Mouse (Mus musculus) kidney, adult 2 months (tissue): ENCODE measurements around the gene Rbfox3.

ENCODE experiments used
- CTCF ChIP-seq: fragments of 200-500 bp; conservative IDR thresholded peaks from 2 replicates; pipeline ENCODE4 v1.5.1; 2011; ENCODE audit warnings: low read depth, mild to moderate bottlenecking, control low read depth, low read length, moderate library complexity, mixed read lengths; ENCODE audit not compliant: insufficient read depth, insufficient read length
- POLR2A ChIP-seq: fragments of 200-500 bp; IDR thresholded peaks from one replicate; pipeline ENCODE4 v1.6.1; 2011; ENCODE audit warnings: low read depth, low read length, control low read depth

DNA sequence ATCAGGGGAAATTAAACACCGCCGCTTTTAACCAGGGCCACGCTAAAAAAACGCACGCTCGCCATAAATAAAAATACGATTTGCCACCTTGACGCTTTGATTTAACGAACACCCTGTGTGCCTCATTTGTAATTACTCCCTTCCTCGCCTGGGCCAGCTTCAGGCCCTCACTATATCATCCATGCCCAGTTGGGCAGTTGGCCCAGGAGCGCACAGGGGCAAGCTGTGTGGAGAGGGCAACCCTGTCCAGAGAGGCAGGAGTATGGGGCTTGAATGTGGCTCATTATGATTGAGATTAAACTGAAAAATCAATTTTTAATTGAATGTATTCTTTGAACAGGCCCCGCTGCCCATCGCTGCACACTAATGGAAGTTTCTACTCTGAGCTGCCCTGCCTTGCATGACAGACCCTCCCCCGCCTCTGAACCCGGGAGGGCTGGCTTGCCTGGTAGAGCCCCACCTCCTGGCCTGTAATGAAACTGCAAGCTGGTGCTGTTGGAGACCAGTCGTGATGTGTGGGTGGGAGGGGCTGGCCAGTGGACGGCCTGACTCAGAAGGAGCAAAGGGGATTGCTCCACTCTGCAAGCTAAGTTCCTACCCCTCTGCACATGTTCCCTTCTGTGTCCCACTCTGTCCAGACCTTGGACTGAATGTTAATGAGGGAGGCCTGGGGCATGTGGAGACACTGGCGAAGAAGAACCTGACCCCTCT, 376.9 kb downstream of the Rbfox3 start:
- TF ChIP-seq POLR2A (no peak), CTCF (no peak; the same call in 1 of the 2 replicates)
